14 mouse cellular contexts compared by ENCODE assay signal in genomic region chr8:94682732-94683524, GRCm38 (mm10). TPM values are rescaled to one million over a fixed set of nuclear protein-coding genes. Genes with fewer than 3 reads are reported as not detected.
DNase-seq lines count a peak whose midpoint lies in the region; ATAC-seq lines count a peak whose summit lies in the region.
"Had no signal": no experiment of that assay in that cellular context is flagged by ENCODE, and none has a peak within 500 bp of the region (broad histone marks: within the 10 kb centered on the region; RNA-seq: fewer than 3 reads in every experiment).

No protein-coding gene starts in this region.

- H3K4me2 ChIP-seq in kidney, embryonic 15.5 days, result no peak overlapping the region
- H3K4me2 ChIP-seq: forebrain, embryonic 12.5 days; liver, embryonic 12.5 days had no signal

- H3K27ac ChIP-seq in kidney, embryonic 15.5 days, result peak overlapping the region; percentile 70
- H3K27ac ChIP-seq: forebrain, embryonic 12.5 days; heart, embryonic 10.5 days; liver, embryonic 12.5 days had no signal

- H3K4me3 ChIP-seq in kidney, embryonic 15.5 days (replicated peaks), result no peak overlapping the region
- H3K4me3 ChIP-seq: forebrain, embryonic 12.5 days; heart, embryonic 10.5 days; liver, embryonic 12.5 days had no signal

- ATAC-seq in kidney, embryonic 15.5 days (replicated peaks; ENCODE audit: low FRiP score), result peak; percentile 66
- no peak for ATAC-seq in megakaryocyte progenitor cell, adult 5-6 weeks (replicated peaks; ENCODE audit: poor library complexity)
- ATAC-seq: inflammation-experienced regulatory T-cells, adult 6 months; liver, embryonic 12.5 days had no signal

- 0 out of 2 replicates have a peak, but pooled peaks cover 2% of the 10 kb centered on the region for H3K9me3 ChIP-seq in kidney, embryonic 15.5 days (replicated peaks)
- H3K9me3 ChIP-seq: forebrain, embryonic 12.5 days; heart, embryonic 10.5 days had no signal

- WGBS in kidney, embryonic 15.5 days, result 77% methylated on average over 16 of the region's 16 CpGs

- H3K36me3 ChIP-seq in kidney, embryonic 15.5 days, result no peaks in the 10 kb centered on the region
- H3K36me3 ChIP-seq: forebrain, embryonic 12.5 days; heart, embryonic 10.5 days; liver, embryonic 12.5 days had no signal

- no peaks in the 10 kb centered on the region for H3K27me3 ChIP-seq in kidney, embryonic 15.5 days
- H3K27me3 ChIP-seq: forebrain, embryonic 12.5 days had no signal

- no peaks in the 10 kb centered on the region; the same call in 1 of the 2 replicates for H3K4me1 ChIP-seq in kidney, embryonic 15.5 days
- H3K4me1 ChIP-seq: heart, embryonic 10.5 days; liver, embryonic 12.5 days had no signal

- peak; percentile 47 for DNase-seq in urinary bladder, postnatal 25 days (ENCODE audit: low spot score)
- DNase-seq in urinary bladder, postnatal 10 days (ENCODE audit: low spot score), result no peak
- DNase-seq in lung, postnatal 10 days, result peak; percentile 70
- no peak for DNase-seq in cerebellum, postnatal 4 days (ENCODE audit: low spot score in 2 of 2)
- DNase-seq in cerebellum, postnatal 14 days, result no peak
- DNase-seq: cerebellum, adult 8-10 months; heart, postnatal 36 days; thymus, postnatal 14 days had no signal

- no peak overlapping the region for H3K9ac ChIP-seq in kidney, embryonic 15.5 days
- H3K9ac ChIP-seq: forebrain, embryonic 12.5 days; liver, embryonic 12.5 days had no signal

RNA-seq across cellular contexts. Expression of gene Pllp, which starts 13.2 kb away (rescaled TPM):
- polyA plus RNA-seq in kidney, embryonic 15.5 days (2015; fragmentation: Nextera tagmentation; extraction: Ambion mirVana), result 12.1 and 13.1 TPM in 2 replicates
- not detected in 2 replicates for total RNA-seq in megakaryocyte progenitor cell, adult 5-6 weeks (2015)
- total RNA-seq in megakaryocyte progenitor cell, adult 5-6 weeks (2017), result not detected in 2 replicates

RNA-seq across cellular contexts. Expression of gene Arl2bp, which starts 16.5 kb away (rescaled TPM):
- 138 and 142 TPM in 2 replicates for polyA plus RNA-seq in kidney, embryonic 15.5 days (2015; fragmentation: Nextera tagmentation; extraction: Ambion mirVana)
- 21.1 and 26.4 TPM in 2 replicates for total RNA-seq in megakaryocyte progenitor cell, adult 5-6 weeks (2015)
- 73.3 and 75.1 TPM in 2 replicates for total RNA-seq in megakaryocyte progenitor cell, adult 5-6 weeks (2017)

Comparison
In these comparisons a context has a peak if more than half of its experiments do, and no peak if none do; other contexts are left out.
1. DNase-seq: peak in urinary bladder, postnatal 25 days (single experiment) and lung, postnatal 10 days (single experiment); none in urinary bladder, postnatal 10 days (single experiment), cerebellum, postnatal 4 days (0 of 2) and cerebellum, postnatal 14 days (0 of 2).